Mouse (Mus musculus): ENCODE results near the gene Srsf1. TPM values are rescaled to one million over a fixed set of nuclear protein-coding genes. Genes with fewer than 3 reads are reported as not detected.

Srsf1 gene
- polyA plus RNA-seq, 1 experiment from 2014 or later = 446 TPM

DNA sequence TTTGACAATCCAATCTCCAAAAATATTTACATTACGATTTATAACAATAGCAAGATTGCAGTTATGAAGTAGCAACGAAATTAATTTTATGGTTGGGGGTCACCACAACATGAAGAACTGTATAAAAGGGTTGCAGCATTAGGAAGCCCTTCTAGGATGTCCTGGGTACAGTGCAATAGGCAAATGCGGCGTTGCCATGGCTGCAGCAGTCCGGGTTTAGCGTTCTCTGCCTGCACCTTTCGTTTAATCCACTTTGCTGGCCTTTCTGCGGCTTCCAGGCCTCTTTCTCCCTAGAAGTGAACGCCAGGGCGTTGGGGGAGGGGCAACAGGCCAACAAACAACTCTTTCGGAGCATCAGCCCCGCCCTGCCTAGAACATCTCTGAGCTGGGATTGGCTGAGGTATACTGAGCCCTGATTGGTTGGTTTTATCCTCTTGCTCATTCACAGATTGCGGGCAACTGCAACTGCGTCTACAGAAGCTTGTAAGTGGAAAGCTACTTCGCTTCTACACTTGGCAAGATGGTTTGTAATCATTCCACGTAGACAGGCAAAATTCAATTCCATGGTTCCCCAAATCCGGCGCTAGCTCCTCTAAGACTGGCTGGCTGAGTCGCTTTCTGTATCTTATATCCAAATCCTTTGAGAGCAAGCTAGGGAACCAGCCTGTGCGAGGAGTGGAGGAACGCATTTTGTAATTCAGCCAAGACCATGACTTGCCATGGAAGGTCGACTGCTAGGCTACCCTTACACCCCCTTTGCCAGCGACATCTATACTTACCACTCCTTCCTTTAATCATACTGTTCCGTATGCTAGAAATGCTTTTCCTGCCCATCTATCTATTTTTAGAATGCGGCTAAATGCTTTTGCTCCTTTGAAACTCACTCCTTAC lies 39.8 kb downstream of the Srsf1 start:
- H3K4me2 ChIP-seq = peak overlapping the region; percentile 66
- H3K27me3 ChIP-seq (ENCODE audit: insufficient read depth, low read length) = no peaks in the 10 kb centered on the region
- H3K4me1 ChIP-seq (ENCODE audit: insufficient read depth) = peaks cover 4% of the 10 kb centered on the region; the same call in 1 of the 2 replicates
- 6% methylated on average over 25 of the region's 25 CpGs for WGBS
- peak overlapping the region; percentile 45 for H3K9ac ChIP-seq
- ATAC-seq (ENCODE audit: insufficient read depth) (peak; percentile 97), DNase-seq (peak; percentile 97)
- TF ChIP-seq CTCF (IDR thresholded peaks at IDR 0.05; ENCODE audit: low read depth) = no peak
- peak overlapping the region; percentile 69 for H3K27ac ChIP-seq (ENCODE audit: low read depth)
- H3K9me3 ChIP-seq (ENCODE audit: low read depth, low read length) = no peaks in the 10 kb centered on the region
- H3K4me3 ChIP-seq (ENCODE audit: low read depth, low read length) = peak overlapping the region; percentile 31
- peaks cover 28% of the 10 kb centered on the region for H3K36me3 ChIP-seq (ENCODE audit: insufficient read depth)

DNA sequence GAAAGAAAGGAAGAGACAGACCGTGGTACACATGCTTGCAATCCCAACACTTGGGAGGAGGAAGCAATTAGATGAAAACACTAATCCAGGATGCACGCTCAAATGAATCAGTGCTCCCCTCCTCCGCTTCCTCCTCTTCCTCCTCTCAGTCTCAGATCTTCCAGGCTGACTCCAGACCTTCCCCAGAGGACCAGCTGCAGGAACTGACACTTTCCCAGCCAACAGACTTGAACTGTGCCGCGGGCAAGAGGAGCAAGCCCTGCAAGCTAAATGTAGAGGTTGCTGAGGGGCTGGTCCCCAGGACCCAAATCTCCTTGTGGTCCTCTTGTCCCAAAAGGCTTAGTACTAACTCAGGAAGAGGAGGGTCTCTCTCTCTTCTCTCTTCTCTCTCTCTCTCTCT lies 42.0 kb downstream of the Srsf1 start:
- TF ChIP-seq CTCF (IDR thresholded peaks at IDR 0.05; ENCODE audit: low read depth) = no peak
- ATAC-seq (ENCODE audit: insufficient read depth) = no peak
- no peak for DNase-seq
- no peak overlapping the region for H3K9ac ChIP-seq
- H3K4me3 ChIP-seq (ENCODE audit: low read depth, low read length) = no peak overlapping the region
- no peaks in the 10 kb centered on the region for H3K9me3 ChIP-seq (ENCODE audit: low read depth, low read length)
- peaks cover 11% of the 10 kb centered on the region for H3K36me3 ChIP-seq (ENCODE audit: insufficient read depth)
- H3K4me1 ChIP-seq (ENCODE audit: insufficient read depth) = peaks cover 4% of the 10 kb centered on the region; the same call in 1 of the 2 replicates
- H3K27ac ChIP-seq (ENCODE audit: low read depth) = no peak overlapping the region
- no peak overlapping the region for H3K4me2 ChIP-seq
- 72% methylated on average over 5 of the region's 5 CpGs for WGBS
- H3K27me3 ChIP-seq (ENCODE audit: insufficient read depth, low read length) = no peaks in the 10 kb centered on the region

DNA sequence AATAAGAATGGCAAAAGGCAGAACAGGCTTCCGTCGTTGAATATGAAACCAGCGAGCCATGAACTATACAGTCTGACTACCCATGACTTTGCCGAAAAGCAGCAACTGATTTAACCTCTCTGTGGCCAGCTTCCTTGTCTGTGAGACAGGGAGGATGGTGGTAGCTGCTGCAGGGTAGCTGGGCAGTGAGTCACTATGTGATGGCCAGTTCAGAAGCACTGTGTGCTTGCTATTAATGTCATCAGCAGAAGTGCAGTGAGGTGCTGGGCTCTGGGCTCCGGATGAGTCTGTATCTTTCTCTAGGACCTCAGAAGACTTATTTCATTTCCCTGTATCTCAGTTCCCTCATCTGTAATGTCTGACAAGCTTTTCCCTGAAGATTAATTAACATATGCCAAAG lies 43.1 kb downstream of the Srsf1 start:
- 72% methylated on average over 5 of the region's 5 CpGs for WGBS
- DNase-seq (no peak), ATAC-seq (ENCODE audit: insufficient read depth) (no peak)
- TF ChIP-seq CTCF (IDR thresholded peaks at IDR 0.05; ENCODE audit: low read depth) = no peak
- H3K27ac ChIP-seq (ENCODE audit: low read depth) = no peak overlapping the region
- H3K4me1 ChIP-seq (ENCODE audit: insufficient read depth) = peaks cover 4% of the 10 kb centered on the region; the same call in 1 of the 2 replicates
- H3K9me3 ChIP-seq (ENCODE audit: low read depth, low read length) = no peaks in the 10 kb centered on the region
- no peak overlapping the region for H3K4me2 ChIP-seq
- 0 out of 2 replicates have a peak, but pooled peaks cover 2% of the 10 kb centered on the region for H3K36me3 ChIP-seq (ENCODE audit: insufficient read depth)
- no peak overlapping the region for H3K4me3 ChIP-seq (ENCODE audit: low read depth, low read length)
- no peaks in the 10 kb centered on the region for H3K27me3 ChIP-seq (ENCODE audit: insufficient read depth, low read length)
- no peak overlapping the region for H3K9ac ChIP-seq

DNA sequence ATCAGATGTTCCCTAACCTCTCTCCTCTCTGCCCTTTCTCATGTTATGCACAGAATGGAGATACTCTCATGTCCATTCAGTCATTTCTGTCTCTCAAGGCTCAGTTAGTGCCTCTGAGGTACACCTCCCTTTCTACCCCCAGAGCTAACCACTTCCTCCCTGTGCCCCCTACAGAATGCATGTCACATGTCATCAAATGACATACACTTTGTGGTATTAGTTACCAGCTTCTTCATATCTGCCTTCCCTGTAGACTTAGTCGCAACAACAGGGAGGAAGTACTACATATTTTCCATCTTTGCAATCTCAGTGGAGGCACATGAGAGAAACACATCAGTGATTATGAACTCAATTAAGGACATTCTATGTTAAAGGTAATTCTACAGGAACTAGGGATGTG lies 44.8 kb downstream of the Srsf1 start:
- no peak overlapping the region for H3K27ac ChIP-seq (ENCODE audit: low read depth)
- no peak overlapping the region for H3K4me3 ChIP-seq (ENCODE audit: low read depth, low read length)
- WGBS = 78% methylated on average over 1 of the region's 1 CpGs
- no peak for DNase-seq
- H3K9me3 ChIP-seq (ENCODE audit: low read depth, low read length) = no peaks in the 10 kb centered on the region
- no peak for ATAC-seq (ENCODE audit: insufficient read depth)
- no peak for TF ChIP-seq CTCF (IDR thresholded peaks at IDR 0.05; ENCODE audit: low read depth)
- H3K9ac ChIP-seq = no peak overlapping the region
- H3K27me3 ChIP-seq (ENCODE audit: insufficient read depth, low read length) = no peaks in the 10 kb centered on the region
- no peaks in the 10 kb centered on the region for H3K36me3 ChIP-seq (ENCODE audit: insufficient read depth)
- peaks cover 7% of the 10 kb centered on the region for H3K4me1 ChIP-seq (ENCODE audit: insufficient read depth)
- no peak overlapping the region for H3K4me2 ChIP-seq

DNA sequence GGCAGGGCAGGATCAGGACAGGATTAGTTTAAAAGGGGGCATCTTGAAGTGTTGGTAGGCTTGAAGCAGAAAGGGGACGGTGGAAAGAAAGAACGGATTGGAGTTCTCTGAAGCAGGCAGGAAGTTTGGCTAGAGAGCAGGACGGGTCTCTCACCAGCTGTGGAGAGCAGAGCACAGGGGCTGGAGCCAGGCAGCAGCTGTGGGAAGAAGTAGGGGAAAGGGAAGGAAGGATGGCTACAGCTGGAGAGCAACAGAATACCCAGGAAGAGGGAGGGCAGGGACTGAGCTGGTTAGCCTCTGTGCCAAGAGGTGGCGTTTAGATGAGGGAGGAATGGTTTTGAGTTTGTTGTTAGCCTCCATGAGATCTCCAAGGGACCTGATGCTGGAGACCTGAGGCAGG lies 50.0 kb downstream of the Srsf1 start:
- peak; percentile 69 for DNase-seq
- TF ChIP-seq CTCF (IDR thresholded peaks at IDR 0.05; ENCODE audit: low read depth) = no peak
- H3K4me1 ChIP-seq (ENCODE audit: insufficient read depth) = peaks cover 26% of the 10 kb centered on the region
- peak; percentile 62; the same call in 1 of the 2 replicates for ATAC-seq (ENCODE audit: insufficient read depth)
- H3K4me2 ChIP-seq = peak overlapping the region; percentile 80; the same call in 1 of the 2 replicates
- H3K9ac ChIP-seq = no peak overlapping the region; the same call in 1 of the 2 replicates
- H3K27me3 ChIP-seq (ENCODE audit: insufficient read depth, low read length) = no peaks in the 10 kb centered on the region
- no peaks in the 10 kb centered on the region for H3K36me3 ChIP-seq (ENCODE audit: insufficient read depth)
- WGBS = 6% methylated on average over 4 of the region's 4 CpGs
- H3K4me3 ChIP-seq (ENCODE audit: low read depth, low read length) = no peak overlapping the region
- H3K27ac ChIP-seq (ENCODE audit: low read depth) = peak overlapping the region; percentile 18; the same call in 1 of the 2 replicates
- H3K9me3 ChIP-seq (ENCODE audit: low read depth, low read length) = no peaks in the 10 kb centered on the region

DNA sequence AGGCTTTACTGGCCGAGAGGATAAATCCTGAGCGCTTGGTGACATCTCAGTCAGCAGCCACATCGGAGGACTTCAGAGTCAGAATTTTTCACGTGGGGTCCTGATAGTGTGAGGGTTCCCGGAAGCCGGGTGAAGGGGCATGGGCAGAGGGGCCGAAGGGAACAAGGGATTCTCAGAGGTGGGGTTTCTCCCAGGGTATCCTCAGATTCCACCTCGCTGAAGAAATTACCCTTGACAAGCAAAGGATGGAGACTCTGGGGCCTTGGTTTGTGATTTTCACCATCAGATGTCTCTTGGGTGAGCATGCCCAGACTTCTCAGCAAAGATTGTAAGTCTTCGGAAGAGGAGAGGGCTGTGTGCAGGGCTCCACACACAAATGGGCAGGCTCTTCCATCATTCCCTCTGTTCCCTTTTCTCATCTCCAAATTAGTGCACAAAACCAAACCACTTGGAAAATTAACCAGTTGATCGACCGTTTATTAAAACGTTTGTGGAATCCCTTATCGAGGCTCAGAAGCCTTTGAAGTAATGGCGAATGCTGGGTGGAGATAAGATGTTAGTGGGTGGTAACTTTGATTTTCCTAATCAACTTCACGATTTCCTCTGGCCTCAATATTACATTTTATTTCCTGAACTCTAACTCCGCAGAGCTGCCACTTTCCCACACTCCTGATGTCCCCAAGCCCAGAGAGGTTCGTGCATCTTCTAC lies 51.0 kb downstream of the Srsf1 start, which contains the start of gene Cuedc1:
Gene Cuedc1 (plus strand): TSS at position 38 of the 709 bp plus-strand sequence.
- Histone ChIP-seq H3K4me3 (ENCODE audit: low read depth, low read length) (peak within 1 kb of the TSS; percentile 80), H3K9ac (peak within 1 kb of the TSS; percentile 93), H3K4me1 (ENCODE audit: insufficient read depth) (peaks cover 26% of the 10 kb centered on the region), H3K9me3 (ENCODE audit: low read depth, low read length) (no peaks in the 10 kb centered on the region), H3K4me2 (peak within 1 kb of the TSS; percentile 80), H3K27ac (ENCODE audit: low read depth) (peak within 1 kb of the TSS; percentile 92; the same call in 1 of the 2 replicates), H3K36me3 (ENCODE audit: insufficient read depth) (no peaks in the 10 kb centered on the region), H3K27me3 (ENCODE audit: insufficient read depth, low read length) (no peaks in the 10 kb centered on the region)
- 19% methylated on average over 17 of the region's 17 CpGs for WGBS
- DNase-seq (no peak), ATAC-seq (ENCODE audit: insufficient read depth) (no peak)
- TF ChIP-seq CTCF (IDR thresholded peaks at IDR 0.05; ENCODE audit: low read depth) = no peak

Data from lung, embryonic 14.5 days (tissue).